Mouse (Mus musculus) left cerebral cortex, adult 2 months (tissue): ENCODE results near the gene Shcbp1l. TPM values are rescaled to one million over a fixed set of nuclear protein-coding genes. Genes with fewer than 3 reads are reported as not detected.
"Not testable (repeated sequence)": the region's sequence is repeated elsewhere in the genome, so short reads cannot be mapped to it uniquely, and the experiment has no call there.

Experiments used
- DNase-seq, 2 experiments: peaks; one replicate each; pipeline ENCODE4 v3.0.0; 2021 to 2022; ENCODE audit warnings: low spot score in 2 of 2, mixed read lengths in 1 of 2; ENCODE audit errors: extremely low spot score in 1 of 2
- H3K27ac ChIP-seq: fragments of 200-600 bp; 2 replicates; pipeline ENCODE4 v1.8.1; 2022
- H3K4me3 ChIP-seq: fragments of 200-600 bp; 2 replicates; pipeline ENCODE4 v1.8.1; 2022
- CTCF ChIP-seq: fragments of 200-600 bp; IDR thresholded peaks from 2 replicates; pipeline ENCODE4 v1.8.1; 2022; ENCODE audit warnings: antibody characterized with exemption, mild to moderate bottlenecking, moderate library complexity
- intact Hi-C: fragments of 180-260 bp; cut with DNase I; formaldehyde crosslinking; loops from one replicate; pipeline ENCODE4 v1.15.1; 2025
- total RNA-seq, 2 experiments: library from RNA; stranded (reverse); gene quantifications; 2 replicates each; pipeline ENCODE4 v1.2.3; 2021

The Shcbp1l gene
- total RNA-seq, 2 experiments from 2014 or later, result 2.2 to 3.0 TPM

- Histone ChIP-seq H3K27ac (no peak overlapping the region), H3K4me3 (no peak overlapping the region)
- TF ChIP-seq CTCF, result no peak
- intact Hi-C loops, result loop anchor here (10.0 kb wide), 1 partner anchor 627 kb away; no protein-coding TSS in a partner anchor
- DNase-seq, result no peak
Observed at GRCm38 (mm10) chr1:153411723-153412122, 13.2 kb upstream of the Shcbp1l start.

GRCm38 (mm10) chr1:153412663-153413396 is 12.1 kb upstream of the Shcbp1l start:
- Histone ChIP-seq H3K4me3 (0 out of 2 replicates have a peak overlapping the region, but pooled peaks have one; percentile 0), H3K27ac (peak overlapping the region; percentile 38; the same call in 1 of the 2 replicates)
- intact Hi-C loops, result loop anchor here (10.0 kb wide), 1 partner anchor 628 kb away; no protein-coding TSS in a partner anchor
- DNase-seq, result not testable (repeated sequence)

- not testable (repeated sequence) for DNase-seq
- intact Hi-C loops, result loop anchor here (10.0 kb wide), 1 partner anchor 629 kb away; no protein-coding TSS in a partner anchor
- peak overlapping the region; percentile 38 for H3K27ac ChIP-seq
- H3K4me3 ChIP-seq, result peak overlapping the region; percentile 0; the same call in 1 of the 2 replicates
Observed at GRCm38 (mm10) chr1:153413397-153414020, 11.5 kb upstream of the Shcbp1l start.

GRCm38 (mm10) chr1:153414114-153414723 is 10.7 kb upstream of the Shcbp1l start:
- intact Hi-C loops, result loop anchor here (10.0 kb wide), 1 partner anchor 629 kb away; no protein-coding TSS in a partner anchor
- Histone ChIP-seq H3K4me3 (peak overlapping the region; percentile 0; the same call in 1 of the 2 replicates), H3K27ac (peak overlapping the region; percentile 4; the same call in 1 of the 2 replicates)
- peak; percentile 49 to 73 for DNase-seq

GRCm38 (mm10) chr1:153414962-153415361 is 10.0 kb upstream of the Shcbp1l start:
- DNase-seq, result no peak
- Histone ChIP-seq H3K27ac (peak overlapping the region; percentile 16; the same call in 1 of the 2 replicates), H3K4me3 (no peak overlapping the region)
- no peak for TF ChIP-seq CTCF
- intact Hi-C loops, result loop anchor here (10.0 kb wide), 1 partner anchor 630 kb away; no protein-coding TSS in a partner anchor

GRCm38 (mm10) chr1:153415742-153416141 is 9.2 kb upstream of the Shcbp1l start:
- intact Hi-C loops, result loop anchor here (10.0 kb wide), 1 partner anchor 631 kb away; no protein-coding TSS in a partner anchor
- H3K27ac ChIP-seq, DNase-seq, H3K4me3 ChIP-seq: not testable (repeated sequence)

- H3K27ac ChIP-seq, H3K4me3 ChIP-seq, DNase-seq: not testable (repeated sequence)
- intact Hi-C loops, result loop anchor here (10.0 kb wide), 1 partner anchor 632 kb away; no protein-coding TSS in a partner anchor
Observed at GRCm38 (mm10) chr1:153416271-153416832, 8.6 kb upstream of the Shcbp1l start.

GRCm38 (mm10) chr1:153417805-153418204 is 7.2 kb upstream of the Shcbp1l start:
- not testable (repeated sequence) for H3K27ac ChIP-seq, H3K4me3 ChIP-seq, DNase-seq
- intact Hi-C loops, result loop anchor here (10.0 kb wide), 1 partner anchor 633 kb away; no protein-coding TSS in a partner anchor

GRCm38 (mm10) chr1:153424271-153424670 is 691 bp upstream of the Shcbp1l start:
- TF ChIP-seq CTCF, result no peak; the same call in 1 of the 2 replicates
- H3K4me3 ChIP-seq, result no peak overlapping the region
- DNase-seq, result no peak
- no peak overlapping the region for H3K27ac ChIP-seq
- intact Hi-C loops, result no loop called here

- intact Hi-C loops, result no loop called here
- DNase-seq, result no peak
- Histone ChIP-seq H3K4me3 (no peak overlapping the region), H3K27ac (no peak overlapping the region)
- TF ChIP-seq CTCF, result no peak
Observed at GRCm38 (mm10) chr1:153431158-153431557, 6.2 kb downstream of the Shcbp1l start.

GRCm38 (mm10) chr1:153431701-153432100 is 6.7 kb downstream of the Shcbp1l start:
- Histone ChIP-seq H3K27ac (no peak overlapping the region), H3K4me3 (no peak overlapping the region)
- no peak for DNase-seq
- no peak for TF ChIP-seq CTCF
- intact Hi-C loops, result no loop called here
